Mouse (Mus musculus): ENCODE measurements at regions not wholly inside any gene's neighbourhood (a gene's known extent, or its start where the extent isn't known, plus 50 kb on each side); places are given as distances from the start of the nearest gene placed in this dataset.

GRCm38 (mm10) chr15:29199988-29200387 is 972.4 kb upstream of the Ctnnd2 start:
- DNase-seq (ENCODE audit: low spot score), result no peak

DNA sequence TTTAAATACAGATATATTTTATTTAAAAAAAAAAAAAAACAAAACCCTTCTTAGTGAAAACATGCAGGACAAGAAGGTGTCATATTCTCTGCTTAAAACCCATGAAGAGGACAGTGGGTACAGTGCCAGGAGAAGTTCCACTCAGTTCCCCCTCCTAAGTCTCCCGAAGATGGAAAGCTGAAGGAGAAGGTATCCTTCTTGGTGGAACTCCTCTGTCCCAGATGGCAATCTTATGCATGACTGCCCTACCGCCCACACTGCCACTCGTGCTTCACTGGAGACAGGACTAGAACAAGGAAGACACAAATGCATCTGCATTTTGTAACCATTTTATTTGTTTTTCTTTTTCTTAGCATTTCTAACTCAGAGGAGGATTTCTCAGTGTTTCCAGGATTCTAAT is 948.7 kb upstream of the Ctnnd2 start:
- no peak for DNase-seq (ENCODE audit: low spot score)

DNA sequence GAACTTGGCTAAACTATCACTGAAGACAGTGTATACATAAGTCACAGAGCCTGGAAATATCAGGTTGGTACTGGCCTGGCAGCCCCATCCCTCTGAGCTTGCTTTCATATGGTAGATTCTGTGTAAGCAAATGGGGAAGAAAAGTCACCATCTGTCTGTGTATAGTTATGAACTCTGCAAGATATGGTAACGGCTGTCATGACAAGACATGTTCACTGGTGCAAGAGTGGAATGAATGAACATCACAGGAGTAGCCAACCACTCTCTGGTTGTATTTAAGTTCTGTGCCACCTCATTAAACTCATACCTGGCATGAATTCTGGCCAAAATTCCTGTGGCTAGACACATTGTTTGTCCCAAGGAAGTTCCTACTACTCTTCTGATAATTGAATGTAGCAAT is 945.5 kb upstream of the Ctnnd2 start:
- DNase-seq (ENCODE audit: low spot score), result no peak

DNA sequence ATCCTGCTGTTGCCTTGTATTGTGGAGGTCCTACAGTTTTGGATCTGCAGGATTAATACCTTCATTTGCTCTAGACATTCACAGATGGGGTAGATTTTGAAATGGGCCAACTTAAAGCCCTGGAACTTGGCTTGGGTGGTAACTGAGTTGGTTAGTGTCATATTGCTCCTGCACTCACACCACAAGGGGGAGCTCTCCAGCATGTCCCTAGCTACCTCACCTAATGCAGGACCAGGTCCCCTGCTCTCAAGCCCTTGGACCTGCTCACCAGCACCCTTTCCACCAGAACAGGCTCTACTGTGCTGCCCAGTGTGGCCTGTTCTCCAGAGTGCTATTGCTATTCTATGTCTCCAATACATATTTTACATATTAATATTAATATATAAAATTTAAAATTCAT is 937.8 kb upstream of the Ctnnd2 start:
- DNase-seq (ENCODE audit: low spot score), result peak; percentile 5

- no peak for DNase-seq (ENCODE audit: low spot score)
These were observed 917.2 kb upstream of the Ctnnd2 start for GRCm38 (mm10) chr15:29255152-29255551.

- DNase-seq (ENCODE audit: low spot score), result no peak
These were observed 905.6 kb upstream of the Ctnnd2 start for GRCm38 (mm10) chr15:29266767-29267166.

DNA sequence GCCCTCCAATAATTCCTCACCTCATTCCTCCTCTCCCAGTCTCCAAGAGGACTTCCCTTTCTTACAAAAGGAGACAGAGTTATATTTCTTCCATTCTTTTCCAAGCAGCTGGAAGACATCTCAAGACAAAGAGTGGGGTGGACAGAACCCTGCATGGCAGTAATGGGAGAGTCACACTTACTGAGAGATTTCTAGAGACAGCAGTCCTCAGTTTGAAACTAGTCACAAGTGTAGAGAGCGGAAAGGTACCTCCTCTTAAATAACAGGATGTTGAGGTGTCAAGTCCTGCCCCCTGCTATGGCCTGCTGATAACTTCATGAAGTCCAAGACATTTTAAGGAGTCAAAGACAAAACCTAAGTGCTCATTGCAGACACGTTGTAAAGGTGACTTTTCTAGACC is 875.9 kb upstream of the Ctnnd2 start:
- no peak for DNase-seq (ENCODE audit: low spot score)

All from embryo, embryonic 10 days (tissue).